Mouse (Mus musculus): ENCODE results near the gene Lmtk3. TPM values are rescaled to one million over a fixed set of nuclear protein-coding genes. Genes with fewer than 3 reads are reported as not detected.

Gene Lmtk3
- total RNA-seq, 2 experiments from 2014 or later = 302 to 329 TPM

GRCm38 (mm10) chr7:45820913-45821312, 37.4 kb downstream of the Lmtk3 start:
- TF ChIP-seq CTCF (conservative IDR thresholded peaks at IDR 0.05) = no peak
- DNase-seq (ENCODE audit: low spot score in 2 of 2) = no peak
- Histone ChIP-seq H3K27ac (no peak overlapping the region), H3K4me3 (no peak overlapping the region)

DNA sequence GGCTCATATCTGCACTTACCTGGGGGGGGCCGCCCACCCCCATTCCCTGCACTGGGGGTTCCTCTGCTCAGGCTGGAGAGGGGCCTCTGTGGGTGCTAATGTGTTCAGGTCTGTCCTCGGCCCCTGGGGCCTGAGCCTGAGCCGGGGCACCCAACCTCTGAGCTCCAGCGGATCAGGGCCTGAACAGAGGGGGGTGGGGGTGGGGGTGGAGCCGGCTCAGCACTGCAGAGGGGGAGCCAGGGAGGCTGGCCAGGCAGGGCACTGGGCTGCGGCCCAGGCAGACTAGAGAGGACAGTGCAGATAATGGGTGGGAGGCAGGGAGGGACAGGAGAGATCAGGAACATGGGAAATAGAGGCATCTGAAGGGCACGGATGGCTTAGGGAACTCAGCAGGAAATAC, 41.1 kb downstream of the Lmtk3 start, which contains the start of gene Kcnj14:
TSS of gene Kcnj14 (minus strand) at position 185 of the 400 bp plus-strand sequence.
- no peak within 1 kb of the TSS for H3K4me3 ChIP-seq

GRCm38 (mm10) chr7:45826631-45827030, 43.1 kb downstream of the Lmtk3 start:
- DNase-seq (ENCODE audit: low spot score in 2 of 2) = no peak
- Histone ChIP-seq H3K27ac (no peak overlapping the region), H3K4me3 (no peak overlapping the region)
- no peak for TF ChIP-seq CTCF (conservative IDR thresholded peaks at IDR 0.05)

More for the DNA sequence above, 41.1 kb downstream of the Lmtk3 start, which contains the start of gene Kcnj14:
- TF ChIP-seq CTCF (conservative IDR thresholded peaks at IDR 0.05) = no peak
- no peak for DNase-seq (ENCODE audit: low spot score in 2 of 2)
- no peak within 1 kb of the TSS for H3K27ac ChIP-seq

DNA sequence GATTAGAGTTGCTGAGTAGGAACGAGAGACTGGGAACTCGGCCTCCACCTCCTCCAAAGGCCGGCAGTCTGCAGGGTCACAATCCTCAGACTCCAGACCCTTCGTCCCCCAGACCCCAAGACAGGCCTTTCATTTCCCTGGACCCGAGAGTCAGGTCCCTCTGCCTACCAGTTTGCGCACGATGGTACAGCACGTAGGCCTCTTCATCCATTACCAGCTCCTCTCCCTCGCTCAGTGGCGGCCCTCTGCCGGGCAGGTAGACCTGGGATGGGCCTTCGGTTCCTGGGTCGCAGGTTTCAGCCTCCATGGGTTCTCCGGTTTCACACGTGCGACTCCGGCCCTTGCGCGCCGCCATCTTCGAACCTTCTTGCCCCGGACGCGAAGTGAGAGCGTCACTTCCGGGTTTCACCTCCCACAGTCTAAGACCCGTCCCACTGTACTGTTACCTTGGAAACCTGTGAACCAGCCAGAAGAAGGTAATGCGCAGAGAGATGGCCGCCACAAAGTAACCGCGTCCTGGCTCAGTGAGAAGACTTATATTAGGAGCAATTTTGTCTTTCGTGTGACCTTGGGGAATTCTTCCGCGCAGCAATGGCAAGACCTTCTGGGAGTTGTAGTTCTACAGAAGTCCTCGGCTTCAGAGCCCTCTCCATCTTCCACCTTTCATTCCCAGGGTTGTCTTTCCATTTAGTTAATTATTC, 47.0 kb downstream of the Lmtk3 start, which contains the start of gene Grwd1:
TSS of gene Grwd1 (minus strand) at position 518 of the 701 bp plus-strand sequence.
- H3K4me3 ChIP-seq = peak within 1 kb of the TSS; percentile 89
- H3K27ac ChIP-seq = peak within 1 kb of the TSS; percentile 99
- TF ChIP-seq CTCF (conservative IDR thresholded peaks at IDR 0.05) = no peak
- peak; percentile 84 to 89 for DNase-seq (ENCODE audit: low spot score in 2 of 2)

DNA sequence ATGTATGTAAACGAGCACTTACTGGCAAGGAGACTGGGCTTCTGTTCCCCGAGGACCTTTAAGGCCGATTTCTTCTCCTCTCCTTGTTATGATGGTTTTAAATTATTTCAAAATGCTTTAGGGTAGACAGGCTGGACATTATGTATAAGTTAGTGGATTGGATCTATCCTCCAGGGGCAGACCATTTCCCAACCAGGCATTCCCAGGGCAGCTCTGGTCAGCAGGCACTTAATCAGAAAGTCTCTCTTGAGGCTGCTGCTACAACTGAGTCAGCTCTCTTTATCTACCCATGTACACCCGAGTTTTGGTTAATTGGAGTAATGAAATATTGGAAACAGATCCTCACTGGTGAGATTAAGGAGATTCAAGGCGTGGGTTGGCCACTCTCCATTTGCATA, 47.6 kb downstream of the Lmtk3 start:
- Histone ChIP-seq H3K4me3 (peak overlapping the region; percentile 89), H3K27ac (peak overlapping the region; percentile 99)
- TF ChIP-seq CTCF (conservative IDR thresholded peaks at IDR 0.05) = no peak
- no peak for DNase-seq (ENCODE audit: low spot score in 2 of 2)

DNA sequence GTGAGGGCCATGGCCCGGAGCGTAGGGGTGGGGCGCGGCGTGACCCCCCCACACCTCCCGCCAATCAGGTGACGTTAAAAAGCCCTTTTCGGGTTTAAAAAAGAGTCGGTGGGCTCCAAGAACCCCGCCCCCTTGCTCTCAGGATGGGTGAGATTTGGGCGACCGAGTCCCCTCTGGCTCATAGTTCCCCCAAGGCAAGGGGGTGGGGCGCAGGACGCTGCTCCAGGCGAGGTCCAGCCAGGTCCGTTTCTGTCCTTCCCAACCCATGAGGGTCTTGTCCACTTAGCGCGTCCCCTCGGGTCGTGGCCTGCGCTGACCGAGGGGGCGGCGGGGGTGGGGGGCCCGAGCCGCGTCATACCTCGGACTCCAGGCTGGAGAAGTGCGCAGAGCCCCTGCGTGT, 48.9 kb downstream of the Lmtk3 start:
- Histone ChIP-seq H3K4me3 (peak overlapping the region; percentile 31), H3K27ac (no peak overlapping the region; the same call in 1 of the 2 replicates)
- DNase-seq (ENCODE audit: low spot score in 2 of 2) = no peak
- TF ChIP-seq CTCF (conservative IDR thresholded peaks at IDR 0.05) = no peak

DNA sequence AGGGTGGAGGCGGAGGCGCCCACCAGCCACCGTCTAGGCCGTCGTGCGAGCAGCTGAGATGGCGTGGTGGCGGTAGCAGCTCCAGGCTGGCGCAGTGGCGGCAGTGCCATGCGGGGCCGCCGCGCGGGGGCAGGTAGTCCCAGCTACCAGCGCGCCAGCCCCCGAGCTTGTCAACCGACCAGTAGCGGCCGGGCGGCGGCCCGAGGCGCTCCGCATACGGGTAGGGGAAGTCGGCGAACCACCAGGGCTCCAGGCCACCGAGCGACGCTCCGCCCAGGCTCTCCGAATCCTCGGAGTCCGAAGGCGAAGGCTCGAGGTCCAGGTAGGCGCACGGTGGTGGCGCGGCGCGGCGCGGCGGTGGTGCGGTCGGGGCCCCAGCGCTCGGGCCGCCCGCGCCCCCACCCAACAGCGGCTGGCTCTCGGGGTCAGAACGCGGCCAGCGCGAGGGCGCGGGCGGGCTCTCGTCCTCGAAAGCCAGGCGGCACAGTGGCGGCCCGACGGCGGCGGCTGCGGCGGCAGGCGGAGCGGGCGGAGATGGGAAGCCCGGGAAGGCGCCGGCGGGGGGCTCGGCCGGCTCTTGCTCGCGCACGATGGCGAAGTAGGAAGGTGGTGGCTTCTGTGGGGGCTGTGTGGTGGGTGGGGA, 49.7 kb downstream of the Lmtk3 start:
- no peak for TF ChIP-seq CTCF (conservative IDR thresholded peaks at IDR 0.05)
- peak overlapping the region; percentile 59; the same call in 1 of the 2 replicates for H3K27ac ChIP-seq
- DNase-seq (ENCODE audit: low spot score in 2 of 2) = no peak
- peak overlapping the region; percentile 51 for H3K4me3 ChIP-seq

DNA sequence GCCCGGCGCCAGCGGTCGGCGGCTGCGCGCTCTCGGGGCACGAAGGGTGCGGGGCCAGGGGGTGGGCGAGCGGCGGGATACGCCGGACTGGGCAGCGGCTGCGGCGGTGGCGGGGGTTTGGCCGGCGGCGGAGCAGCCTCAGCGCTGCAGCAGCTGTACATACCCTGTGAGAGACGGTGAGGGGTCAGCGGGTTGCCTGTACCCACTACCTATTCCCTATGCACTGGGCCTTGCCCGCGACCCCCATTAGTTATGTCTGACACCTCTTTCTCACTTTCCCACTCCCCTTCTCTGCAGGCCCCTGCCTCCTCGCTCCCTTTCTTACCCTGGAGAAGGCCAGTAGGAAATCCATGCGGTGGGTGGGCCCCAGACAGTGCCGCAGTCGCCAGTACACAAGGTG, 50.4 kb downstream of the Lmtk3 start:
- TF ChIP-seq CTCF (conservative IDR thresholded peaks at IDR 0.05) = no peak
- H3K27ac ChIP-seq = peak overlapping the region; percentile 59; the same call in 1 of the 2 replicates
- no peak for DNase-seq (ENCODE audit: low spot score in 2 of 2)
- H3K4me3 ChIP-seq = peak overlapping the region; percentile 51

DNA sequence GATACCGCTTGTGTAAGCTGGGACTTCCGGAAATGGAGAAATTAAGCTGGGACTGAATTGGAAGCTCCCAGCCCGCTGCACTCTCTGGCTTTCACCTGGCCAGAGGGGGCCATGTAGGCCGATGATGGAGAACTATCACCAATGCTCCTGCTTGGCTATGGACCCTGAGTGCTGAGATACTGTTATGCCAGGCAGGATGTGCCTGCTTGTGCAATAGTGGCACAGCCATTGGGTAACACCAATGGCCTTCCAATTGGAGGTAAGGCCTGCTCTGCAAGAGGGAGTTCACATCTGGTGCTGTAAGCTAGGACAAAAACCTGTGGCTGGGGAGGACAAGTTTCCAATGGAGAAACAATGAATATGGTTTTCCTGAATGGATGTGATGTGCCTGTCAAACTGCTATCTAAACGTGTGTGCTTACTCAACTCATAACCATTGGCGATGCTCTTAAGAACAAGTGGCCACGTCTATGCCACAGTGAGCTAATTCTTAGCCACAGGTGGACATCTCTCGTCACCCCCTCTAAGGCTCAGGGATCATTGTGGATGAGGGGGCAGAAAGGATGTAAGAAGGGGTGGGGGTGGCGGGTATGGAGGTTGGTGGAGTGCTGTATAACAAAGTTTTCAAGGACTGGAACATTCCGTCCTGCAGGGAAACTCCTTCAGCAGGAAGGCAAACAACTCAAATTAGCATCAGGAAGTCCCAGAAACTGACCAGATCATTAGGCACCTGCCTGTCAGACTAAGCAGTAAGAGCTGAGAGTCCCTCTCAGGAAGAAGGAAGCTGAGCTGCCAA, 59.6 kb downstream of the Lmtk3 start:
- Histone ChIP-seq H3K4me3 (no peak overlapping the region), H3K27ac (no peak overlapping the region)
- DNase-seq (ENCODE audit: low spot score in 2 of 2) = no peak
- no peak for TF ChIP-seq CTCF (conservative IDR thresholded peaks at IDR 0.05)

- no peak for TF ChIP-seq CTCF (conservative IDR thresholded peaks at IDR 0.05)
- H3K27ac ChIP-seq = no peak overlapping the region
- DNase-seq (ENCODE audit: low spot score in 2 of 2) = no peak
- H3K4me3 ChIP-seq = no peak overlapping the region
Observed at GRCm38 (mm10) chr7:45848447-45849027, 65.0 kb downstream of the Lmtk3 start.

GRCm38 (mm10) chr7:45850661-45851060, 67.1 kb downstream of the Lmtk3 start:
- Histone ChIP-seq H3K27ac (no peak overlapping the region), H3K4me3 (no peak overlapping the region)
- TF ChIP-seq CTCF (conservative IDR thresholded peaks at IDR 0.05) = no peak
- DNase-seq (ENCODE audit: low spot score in 2 of 2) = no peak

DNA sequence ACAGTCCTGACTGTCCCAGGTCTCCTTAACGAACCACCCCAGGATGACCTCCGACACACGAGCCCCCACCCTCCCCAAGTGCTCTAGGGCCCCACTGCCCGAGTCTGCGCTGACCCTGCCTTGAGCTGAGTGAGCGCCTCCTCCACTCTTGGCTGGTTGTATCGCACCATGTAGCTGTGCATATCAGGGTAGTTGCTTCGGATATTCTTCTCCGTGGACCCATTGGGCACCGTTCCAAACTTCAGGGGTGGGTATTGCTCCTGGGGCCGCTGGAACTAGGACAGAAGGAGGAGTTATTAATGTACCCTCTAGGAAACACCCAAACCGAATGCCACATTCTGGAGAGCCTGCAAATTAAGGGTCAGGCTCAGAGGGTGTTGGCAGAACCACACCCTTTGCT, 69.6 kb downstream of the Lmtk3 start:
- TF ChIP-seq CTCF (conservative IDR thresholded peaks at IDR 0.05) = no peak
- H3K4me3 ChIP-seq = no peak overlapping the region
- DNase-seq (ENCODE audit: low spot score in 2 of 2) = no peak
- no peak overlapping the region for H3K27ac ChIP-seq

Other genes with a start within 250 kb of the Lmtk3 start
- gene Hsd17b14, start 228.8 kb upstream of the Lmtk3 start, total RNA-seq (2021) = not detected
- gene Bcat2, start 213.6 kb upstream of the Lmtk3 start, total RNA-seq (2021) = 10 to 100 TPM; 20.6 to 28.2 TPM
- not detected for gene Fgf21, start 168.2 kb upstream of the Lmtk3 start, total RNA-seq (2021)
- not detected for gene Fut1, start 166.4 kb upstream of the Lmtk3 start, total RNA-seq (2021)
- gene Izumo1, start 161.9 kb upstream of the Lmtk3 start, total RNA-seq (2021) = not detected
- gene Rasip1, start 156.2 kb upstream of the Lmtk3 start, total RNA-seq (2021) = 1 to 10 TPM; 6.1 to 7.4 TPM
- gene Mamstr, start 143.8 kb upstream of the Lmtk3 start, total RNA-seq (2021) = 1 to 10 TPM; 1.2 to 4.8 TPM
- under 1 TPM; 0.13 to 0.25 TPM for gene Fut2, start 117.3 kb upstream of the Lmtk3 start, total RNA-seq (2021)
- gene Ntn5, start 99.7 kb upstream of the Lmtk3 start, total RNA-seq (2021) = 1 to 10 TPM; 6.3 to 9.3 TPM
- gene Sec1, start 89.3 kb upstream of the Lmtk3 start, total RNA-seq (2021) = 1 to 10 TPM; 2.2 to 2.3 TPM
- gene Car11, start 83.9 kb upstream of the Lmtk3 start, total RNA-seq (2021) = 100 to 1,000 TPM; 184 to 211 TPM
- 10 to 100 TPM; 69.2 to 72.8 TPM for gene Dbp, start 78.7 kb upstream of the Lmtk3 start, total RNA-seq (2021)
- 100 to 1,000 TPM; 342 to 353 TPM for gene Rpl18, start 68.3 kb upstream of the Lmtk3 start, total RNA-seq (2021)
- gene Sphk2, start 65.7 kb upstream of the Lmtk3 start, total RNA-seq (2021) = 10 to 100 TPM; 32.3 to 35.8 TPM
- under 1 TPM; 0.27 to 0.33 TPM for gene Fam83e, start 62.5 kb upstream of the Lmtk3 start, total RNA-seq (2021)
- not detected for gene Spaca4, start 57.9 kb upstream of the Lmtk3 start, total RNA-seq (2021)
- gene Sult2b1, start 931 bp downstream of the Lmtk3 start, total RNA-seq (2021) = 1 to 10 TPM; 7.1 to 9.7 TPM
- 100 to 1,000 TPM; 144 to 149 TPM for gene Cyth2, start 30.8 kb downstream of the Lmtk3 start, total RNA-seq (2021)
- 1 to 10 TPM; 1.6 to 1.9 TPM for gene Kcnj14, start 41.0 kb downstream of the Lmtk3 start, total RNA-seq (2021)
- 10 to 100 TPM; 20.5 to 22.7 TPM for gene Grwd1, start 47.2 kb downstream of the Lmtk3 start, total RNA-seq (2021)
- 10 to 100 TPM; 78.4 to 81.4 TPM for gene Kdelr1, start 89.0 kb downstream of the Lmtk3 start, total RNA-seq (2021)
- 10 to 100 TPM in 1 of 2 experiments, 1 to 10 TPM in 1; 10.0 to 11.6 TPM for gene Grin2d, start 94.6 kb downstream of the Lmtk3 start, total RNA-seq (2021)
- gene Syngr4, start 113.0 kb downstream of the Lmtk3 start, total RNA-seq (2021) = not detected
- 10 to 100 TPM; 22.1 to 22.8 TPM for gene Tmem143, start 113.2 kb downstream of the Lmtk3 start, total RNA-seq (2021)
- gene Emp3, start 137.7 kb downstream of the Lmtk3 start, total RNA-seq (2021) = 1 to 10 TPM; 1.5 to 2.3 TPM
- gene Ccdc114, start 140.3 kb downstream of the Lmtk3 start, total RNA-seq (2021) = 1 to 10 TPM; 3.5 to 3.8 TPM
- 1 to 10 TPM; 1.7 to 2.9 TPM for gene Abcc6, start 246.6 kb downstream of the Lmtk3 start, total RNA-seq (2021)
- 100 to 1,000 TPM; 102 to 103 TPM for gene Nomo1, start 250.0 kb downstream of the Lmtk3 start, total RNA-seq (2021)